Mouse (Mus musculus): Measurements from ENCODE around the gene Phf21a.

GRCm38 (mm10) chr2:92269227-92269626 lies 176.3 kb downstream of the Phf21a start:
- TF ChIP-seq POLR2A (IDR thresholded peaks at IDR 0.05; ENCODE audit: borderline replicate concordance, extremely low read depth, insufficient read depth, insufficient read length, poor library complexity, severe bottlenecking) (no peak), CTCF (IDR thresholded peaks at IDR 0.05; ENCODE audit: borderline replicate concordance, extremely low read depth, insufficient read depth, insufficient read length) (no peak)
